Mouse (Mus musculus) kidney, postnatal 4 days (tissue): ENCODE measurements around the gene Racgap1.

Experiments used
- DNase-seq, 2 experiments: peaks; one replicate each; pipeline ENCODE4 v3.0.0; 2021; ENCODE audit warnings: mixed read lengths in 2 of 2

The Racgap1 gene

DNA sequence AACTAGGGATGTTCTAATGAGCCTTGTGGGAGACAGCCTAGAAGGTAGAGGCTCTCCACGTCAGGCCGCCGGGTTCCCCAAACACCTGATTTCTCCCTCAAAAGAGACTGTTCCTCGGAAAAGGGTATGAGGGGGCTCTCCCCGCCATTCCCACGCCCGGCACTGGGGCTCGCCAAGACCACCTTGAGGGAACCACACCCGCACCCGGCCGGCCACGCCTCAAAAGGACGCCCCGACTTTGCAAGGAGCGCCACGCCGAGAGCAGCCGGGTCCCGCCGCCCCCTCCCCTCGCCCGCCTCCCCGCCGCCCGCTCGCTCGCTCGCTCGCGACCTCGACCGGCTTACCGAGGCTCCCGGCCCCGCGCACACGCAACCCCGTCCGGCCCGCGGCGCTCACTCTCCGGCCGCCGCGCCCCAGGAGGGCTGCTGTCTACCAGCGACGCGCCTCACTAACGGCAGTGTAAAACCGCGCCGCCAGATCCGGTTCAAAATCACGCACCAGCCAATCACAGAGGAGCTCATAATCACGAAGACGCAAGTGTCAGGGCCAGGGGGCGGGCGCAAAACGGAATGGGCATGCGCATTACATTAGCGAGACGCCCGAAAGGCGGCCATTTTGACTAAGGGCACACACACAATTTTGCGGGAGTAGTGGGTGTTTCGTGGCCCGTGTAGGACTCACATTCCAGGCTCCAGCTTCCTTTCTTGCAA lies at the start of gene Racgap1:
Gene Racgap1 (minus strand): TSS at position 494 of the 710 bp plus-strand sequence.
- peak; percentile 98 for DNase-seq

DNA sequence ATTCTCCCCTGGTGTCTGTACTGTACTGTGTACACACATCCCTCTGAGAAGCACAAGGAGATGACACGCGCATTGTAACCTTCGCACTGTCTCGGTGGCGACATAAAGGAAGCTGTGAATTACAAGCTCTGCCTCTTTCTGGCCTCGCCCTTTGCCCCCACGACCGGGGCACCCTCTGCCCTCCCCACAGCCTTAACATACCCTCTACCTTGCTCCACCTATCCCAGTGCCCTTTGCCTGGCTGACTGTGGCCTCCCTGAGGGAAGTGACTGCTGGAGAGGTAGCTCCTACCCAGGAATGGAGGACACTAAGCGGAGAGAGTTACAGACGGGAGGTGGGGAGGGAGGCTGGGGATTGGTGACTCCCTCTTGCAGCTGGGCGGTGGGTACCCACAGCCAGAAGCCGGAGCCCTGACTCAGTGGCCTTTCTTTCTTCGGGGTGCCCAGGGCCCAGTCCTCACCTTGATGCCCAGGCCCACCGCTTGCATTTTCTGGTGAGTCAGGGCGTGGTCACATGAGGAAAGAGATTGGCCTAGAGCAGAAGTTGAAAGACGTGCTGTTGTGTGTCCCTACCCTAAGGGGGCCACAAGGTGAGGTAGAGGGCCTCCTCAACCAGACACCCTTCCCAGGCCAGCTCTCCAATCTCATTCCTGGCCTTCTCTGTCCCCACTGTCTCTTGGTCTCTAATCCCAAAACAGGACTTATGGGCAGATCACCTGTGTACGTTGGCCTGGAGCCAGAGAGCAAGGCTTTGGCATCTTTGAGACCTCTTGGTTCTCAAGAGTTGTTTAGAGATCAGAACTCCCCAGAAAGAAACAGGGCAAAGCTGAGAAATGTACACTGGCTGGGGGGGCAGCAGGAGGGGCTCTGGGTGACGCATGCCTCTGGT lies 49.0 kb upstream of the Racgap1 start:
- DNase-seq: no peak

DNA sequence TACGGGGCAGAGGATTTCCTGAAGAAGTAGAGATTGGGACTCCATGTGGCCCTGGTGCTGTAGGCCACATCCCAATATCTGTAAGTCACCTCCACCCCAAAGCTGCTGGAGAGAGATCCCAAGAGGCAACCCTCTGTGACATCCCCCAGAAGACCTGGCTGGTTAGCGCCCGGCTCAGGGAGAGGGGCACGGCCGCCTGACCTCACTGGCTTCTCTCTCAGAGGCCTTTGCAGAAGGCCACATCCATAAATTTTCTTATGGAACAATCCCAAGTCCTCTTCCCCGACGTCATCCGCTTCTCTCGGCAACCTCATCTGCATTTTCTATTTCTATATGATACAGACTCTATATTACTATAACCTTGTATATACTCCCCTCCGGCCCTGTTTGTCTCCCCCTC lies 48.3 kb upstream of the Racgap1 start:
- DNase-seq: no peak

DNA sequence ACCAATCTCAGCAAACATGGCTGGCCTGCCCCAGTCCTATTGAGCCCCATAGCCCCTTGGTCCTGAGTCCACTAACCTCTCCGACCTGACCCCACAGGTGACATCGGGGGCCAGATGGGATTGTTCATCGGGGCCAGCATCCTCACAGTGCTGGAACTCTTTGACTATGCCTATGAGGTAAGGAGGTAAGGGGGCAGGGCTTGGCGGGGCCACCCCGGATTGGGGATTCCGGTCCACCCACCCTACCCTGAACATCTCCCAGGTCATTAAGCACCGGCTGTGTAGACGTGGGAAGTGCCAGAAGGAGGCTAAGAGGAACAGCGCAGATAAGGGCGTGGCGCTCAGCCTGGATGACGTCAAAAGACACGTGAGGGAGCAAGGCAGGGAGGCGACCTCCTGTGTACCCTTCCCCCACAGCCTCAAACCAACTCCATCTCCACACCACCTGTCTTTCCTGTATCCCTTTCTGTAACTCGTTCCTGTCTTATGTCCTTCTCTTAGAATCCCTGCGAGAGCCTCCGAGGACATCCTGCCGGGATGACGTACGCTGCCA lies 47.2 kb upstream of the Racgap1 start:
- peak in 1 of 2 experiments; percentile 41 for DNase-seq

DNA sequence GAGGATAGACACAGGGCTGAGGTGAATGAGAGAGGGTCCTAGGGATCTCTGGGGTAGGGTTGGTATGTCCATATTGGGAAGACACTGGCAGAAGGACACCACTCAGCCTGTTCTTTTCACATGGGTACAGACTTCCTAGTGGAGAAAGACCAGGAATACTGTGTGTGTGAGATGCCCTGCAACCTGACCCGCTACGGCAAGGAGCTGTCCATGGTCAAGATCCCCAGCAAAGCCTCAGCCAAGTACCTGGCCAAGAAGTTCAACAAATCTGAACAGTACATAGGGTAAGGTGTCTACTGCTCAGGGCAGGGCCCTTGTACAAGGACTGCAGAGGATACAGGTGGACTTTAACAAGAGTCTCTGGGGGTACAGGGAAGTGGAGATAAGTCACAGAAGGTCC lies 45.9 kb upstream of the Racgap1 start:
- peak in 1 of 2 experiments; percentile 60 for DNase-seq

DNA sequence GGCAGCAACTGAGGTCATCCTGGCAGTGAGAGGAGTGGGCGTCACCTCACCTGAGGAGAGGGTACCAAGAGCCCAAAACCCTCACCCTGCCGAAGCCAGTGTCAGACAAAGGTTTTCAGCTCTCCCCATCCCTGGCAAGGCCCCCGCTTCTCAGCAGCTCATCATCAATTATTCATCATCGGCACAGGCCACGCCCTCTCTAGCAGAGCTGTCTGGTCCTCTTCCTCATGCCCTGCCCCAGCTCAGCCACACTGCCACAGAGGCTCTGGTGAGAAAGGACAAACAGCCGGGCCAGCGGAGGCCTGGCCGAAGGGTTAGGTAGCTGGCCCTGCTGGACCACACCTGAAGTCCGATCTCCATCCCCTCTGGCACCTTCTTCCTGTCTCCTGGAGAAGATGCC lies 40.5 kb upstream of the Racgap1 start:
- DNase-seq: no peak

DNA sequence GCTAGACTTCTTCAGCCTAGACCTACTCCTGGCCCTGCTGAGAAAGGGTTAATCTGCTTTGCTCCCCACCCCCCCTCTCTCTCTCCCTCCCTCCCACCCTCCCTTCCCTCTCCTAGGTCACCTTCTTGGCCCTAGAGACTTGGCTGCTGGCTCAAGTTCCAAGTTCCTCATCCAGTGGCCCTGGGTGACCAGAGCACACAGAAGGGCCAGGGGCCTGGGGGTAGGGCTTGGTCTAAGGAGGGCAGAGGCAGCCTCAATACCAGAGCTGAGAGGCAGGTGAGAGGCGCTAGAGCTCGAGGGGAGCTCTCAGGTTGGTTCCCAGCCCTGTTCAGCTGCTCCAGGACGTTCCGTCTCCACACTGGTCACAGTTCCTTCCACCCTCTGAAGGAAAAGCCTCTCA lies 39.5 kb upstream of the Racgap1 start:
- no peak for DNase-seq

DNA sequence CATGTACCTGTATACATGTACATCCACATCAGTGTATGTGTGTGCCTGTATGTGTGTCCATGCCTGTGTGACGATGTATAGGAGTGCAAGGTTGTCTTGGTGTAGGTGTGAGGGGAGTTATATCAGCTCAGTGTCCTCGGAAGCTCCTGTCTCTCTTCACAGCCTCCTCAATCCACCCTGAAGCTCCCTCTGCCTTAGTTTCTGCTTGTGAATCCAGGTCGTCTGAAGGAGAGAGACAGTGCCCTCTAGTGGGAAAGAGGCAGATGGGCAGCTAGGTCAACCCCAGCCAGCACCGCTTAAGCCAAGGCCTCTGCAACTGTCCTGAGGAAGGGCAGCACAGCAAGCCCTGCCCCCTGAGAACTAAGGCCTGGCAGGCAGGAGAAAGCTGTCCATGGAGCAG lies 37.3 kb upstream of the Racgap1 start:
- peak; percentile 67 to 77 for DNase-seq

DNA sequence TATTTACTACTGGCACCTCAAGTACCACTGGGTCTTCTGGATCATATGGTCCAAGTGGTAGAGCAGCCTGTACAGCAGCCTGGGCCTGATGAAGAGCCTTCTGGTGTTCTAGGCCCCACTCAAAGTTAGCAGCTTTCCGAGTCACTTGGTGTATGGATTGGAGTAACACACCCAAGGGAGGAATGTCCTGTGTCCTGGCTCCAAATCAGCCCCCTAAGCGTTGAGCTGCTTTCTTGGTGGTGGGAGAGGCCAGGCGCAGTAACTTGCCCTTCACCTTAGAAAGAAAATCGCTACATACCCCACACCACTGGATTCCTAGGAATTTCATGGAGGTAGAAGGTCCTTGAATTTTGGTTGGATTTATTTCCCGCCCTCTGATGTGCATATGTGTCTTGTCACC lies 32.7 kb upstream of the Racgap1 start:
- DNase-seq: no peak

DNA sequence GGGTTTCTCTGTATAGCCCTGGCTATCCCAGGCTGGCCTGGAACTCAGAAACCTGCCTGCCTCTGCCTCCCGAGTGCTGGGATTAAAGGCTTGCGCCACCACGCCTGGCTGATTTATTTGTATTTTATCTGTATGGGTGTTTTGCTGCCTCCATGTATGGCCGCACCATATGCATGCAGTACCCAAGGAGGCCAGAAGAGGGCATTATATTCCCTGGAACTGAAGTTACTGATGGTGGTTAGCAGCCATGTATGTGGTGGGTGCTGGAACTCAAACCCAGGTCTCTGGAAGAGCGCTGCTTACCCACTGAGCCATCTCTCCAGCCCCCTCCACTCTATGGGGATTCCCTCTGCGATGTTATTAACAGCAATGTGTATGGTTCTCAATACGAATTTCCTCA lies 31.4 kb upstream of the Racgap1 start:
- DNase-seq: peak in 1 of 2 experiments; percentile 14

DNA sequence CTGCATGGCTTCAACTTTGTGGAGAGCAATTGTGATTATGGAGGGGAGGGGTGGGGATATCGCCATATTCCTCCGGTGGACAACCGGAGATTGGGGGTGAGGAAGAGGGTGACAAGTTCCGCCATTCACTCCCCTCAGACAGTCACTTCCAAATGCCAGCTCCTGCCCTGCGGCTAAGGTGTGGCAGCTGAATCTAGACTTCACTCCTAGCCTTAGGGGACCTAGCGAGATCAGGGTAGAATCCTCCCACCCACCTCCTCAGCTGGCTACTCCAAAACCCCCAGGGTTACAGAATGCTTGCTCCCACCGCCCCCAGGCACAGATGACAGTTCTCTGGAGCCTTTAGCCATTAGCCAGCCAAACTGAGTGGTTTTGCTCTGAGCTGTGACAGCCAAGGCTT lies 27.6 kb upstream of the Racgap1 start:
- no peak for DNase-seq

DNA sequence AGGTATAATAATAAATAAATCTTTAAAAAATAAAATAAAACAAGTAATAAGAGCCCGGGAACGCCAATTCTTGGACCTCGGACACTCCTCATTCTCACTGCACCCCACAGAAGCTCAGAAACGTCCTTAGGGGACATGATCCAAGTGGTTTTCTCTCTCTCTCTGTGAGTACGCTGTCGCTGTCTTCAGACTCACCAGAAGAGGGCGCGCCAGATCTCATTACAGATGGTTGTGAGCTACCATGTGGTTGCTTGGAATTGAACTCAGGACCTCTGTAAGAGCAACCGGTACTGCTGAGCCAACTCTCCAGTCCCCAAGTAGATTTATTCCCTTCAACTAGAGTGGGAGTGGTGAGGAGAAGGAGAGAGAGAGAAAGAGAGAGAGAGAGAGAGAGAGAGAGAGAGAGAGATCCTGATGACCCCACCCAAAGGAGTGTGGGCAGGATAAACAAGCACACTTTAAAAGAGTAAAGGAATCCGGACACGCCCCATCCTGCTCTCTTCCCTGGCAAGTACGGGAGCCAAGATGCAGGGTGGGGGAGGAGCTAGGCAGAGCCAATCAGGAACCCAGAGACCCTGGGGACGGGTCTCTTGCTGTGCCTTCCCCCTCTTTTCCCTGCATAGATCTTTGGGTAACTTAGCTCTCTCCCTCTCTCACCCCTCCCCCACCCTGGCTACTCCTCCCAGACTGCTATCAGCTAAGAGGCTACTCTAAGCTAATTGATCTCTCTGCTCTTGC lies 26.8 kb upstream of the Racgap1 start:
- DNase-seq: peak; percentile 54 to 57

DNA sequence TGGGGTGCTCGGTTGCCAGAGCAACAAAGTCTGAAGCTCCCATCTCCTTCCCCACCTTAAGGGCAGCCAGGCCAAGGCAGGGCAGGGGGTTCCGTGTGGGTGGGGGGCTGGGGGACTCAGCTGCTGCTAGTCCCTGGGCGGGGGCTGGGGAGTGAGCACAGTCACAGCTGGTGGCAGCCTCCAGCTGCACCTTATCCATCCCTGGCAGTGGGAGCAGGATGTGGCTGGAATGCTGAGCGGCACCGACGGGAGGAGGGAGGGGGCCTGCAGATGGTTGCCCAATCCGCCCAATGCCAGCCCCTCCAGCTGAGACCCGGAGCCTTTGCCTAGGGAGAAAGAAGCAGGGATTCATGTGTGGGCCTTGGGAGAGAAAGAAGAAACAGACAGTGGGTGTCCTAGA lies 25.6 kb upstream of the Racgap1 start:
- no peak for DNase-seq

DNA sequence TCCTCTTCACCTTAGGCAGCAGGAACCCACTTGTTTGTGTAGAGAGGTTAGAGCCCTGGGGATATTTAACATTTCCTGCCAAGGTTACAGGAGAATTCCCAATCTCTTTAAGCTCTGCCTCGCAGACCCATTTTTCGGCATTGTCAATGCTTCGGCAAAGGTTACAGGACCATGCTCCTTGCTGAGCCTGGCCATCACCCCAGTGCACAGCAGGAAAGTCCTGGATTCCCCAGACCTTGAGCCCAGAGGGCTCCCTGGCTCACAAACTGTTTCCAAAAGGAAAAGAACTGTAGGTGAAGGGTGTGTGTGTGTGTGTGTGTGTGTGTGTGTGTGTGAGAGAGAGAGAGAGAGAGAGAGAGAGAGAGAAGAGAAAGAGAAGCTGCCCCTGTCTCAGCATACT lies 23.4 kb upstream of the Racgap1 start:
- DNase-seq: no peak

DNA sequence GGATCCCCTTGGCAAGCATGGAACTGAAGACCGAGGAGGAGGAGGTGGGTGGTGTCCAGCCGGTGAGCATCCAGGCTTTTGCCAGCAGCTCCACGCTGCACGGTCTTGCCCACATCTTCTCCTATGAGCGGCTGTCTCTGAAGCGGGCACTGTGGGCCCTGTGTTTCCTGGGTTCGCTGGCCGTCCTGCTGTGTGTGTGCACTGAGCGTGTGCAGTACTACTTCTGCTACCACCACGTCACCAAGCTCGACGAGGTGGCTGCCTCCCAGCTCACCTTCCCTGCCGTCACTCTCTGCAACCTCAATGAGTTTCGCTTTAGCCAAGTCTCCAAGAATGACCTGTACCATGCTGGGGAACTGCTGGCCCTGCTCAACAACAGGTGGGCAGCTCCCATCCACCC lies 20.3 kb upstream of the Racgap1 start:
- DNase-seq: no peak

DNA sequence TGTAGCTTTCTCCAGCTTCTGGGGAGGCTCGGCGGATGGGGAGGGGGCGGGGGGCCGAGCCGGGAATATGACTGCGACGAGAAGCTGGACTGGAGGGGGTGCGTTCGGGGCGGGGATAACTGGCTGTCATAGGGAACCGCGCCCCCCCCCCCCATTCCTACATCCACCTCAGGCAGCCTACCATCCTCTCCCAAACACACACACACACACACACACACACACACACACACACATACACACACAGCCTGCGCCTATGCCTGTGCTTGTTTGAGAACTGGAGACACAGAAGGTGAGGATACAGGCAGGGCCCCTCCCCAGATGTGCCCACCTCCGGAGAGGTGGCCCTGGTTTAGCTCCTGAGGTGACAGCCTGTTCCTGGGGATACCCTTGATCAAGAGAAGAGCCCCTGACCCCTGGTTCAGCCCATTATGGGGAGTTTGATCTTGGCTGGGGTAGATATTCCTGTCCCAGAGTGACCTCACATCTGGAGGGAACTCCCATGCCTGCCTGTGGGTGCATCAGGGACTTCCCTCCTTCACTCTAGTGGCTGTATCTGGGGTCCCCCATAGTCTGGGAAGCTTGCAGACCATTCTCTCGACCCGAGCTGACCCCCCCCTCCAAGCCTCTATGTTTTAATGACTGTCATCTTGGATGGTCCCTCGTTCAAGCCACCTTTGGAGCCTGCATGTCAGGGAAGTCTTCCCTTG lies 19.7 kb upstream of the Racgap1 start:
- DNase-seq: no peak

DNA sequence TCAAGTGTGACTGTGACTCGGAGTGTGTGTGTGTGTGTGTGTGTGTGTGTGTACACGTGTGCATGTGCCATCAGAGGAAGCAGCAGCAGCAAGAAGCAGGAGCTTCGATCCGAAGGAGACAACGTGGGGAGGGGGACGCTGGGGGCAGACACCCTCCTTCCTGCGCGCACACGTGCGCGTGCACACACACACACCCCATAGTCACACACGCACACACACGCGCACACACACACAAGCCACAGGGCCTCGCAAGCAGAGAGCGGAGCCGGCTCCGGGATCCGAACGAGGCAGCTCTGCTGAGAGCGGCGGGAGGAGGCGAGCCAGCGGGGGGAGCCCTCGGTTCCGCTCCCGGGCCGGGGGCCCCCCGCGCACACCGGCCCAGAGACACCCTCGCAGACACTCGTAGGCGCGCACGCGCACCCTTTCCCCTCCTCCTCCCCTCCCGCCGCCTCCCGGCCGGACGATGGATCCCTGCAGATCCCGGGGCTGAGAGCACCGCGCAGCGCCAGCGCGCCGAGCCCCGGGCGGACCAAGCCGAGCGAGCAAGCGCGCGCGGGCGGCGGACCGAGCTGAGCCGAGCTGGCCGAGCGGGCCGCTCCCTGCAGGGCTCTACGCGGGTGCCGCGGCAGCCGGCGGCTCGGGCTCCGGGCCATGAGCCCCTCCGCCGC lies 18.8 kb upstream of the Racgap1 start, which contains the start of gene Asic1:
Gene Asic1 (plus strand): TSS at position 215 of the 668 bp plus-strand sequence.
- peak; percentile 75 to 82 for DNase-seq

DNA sequence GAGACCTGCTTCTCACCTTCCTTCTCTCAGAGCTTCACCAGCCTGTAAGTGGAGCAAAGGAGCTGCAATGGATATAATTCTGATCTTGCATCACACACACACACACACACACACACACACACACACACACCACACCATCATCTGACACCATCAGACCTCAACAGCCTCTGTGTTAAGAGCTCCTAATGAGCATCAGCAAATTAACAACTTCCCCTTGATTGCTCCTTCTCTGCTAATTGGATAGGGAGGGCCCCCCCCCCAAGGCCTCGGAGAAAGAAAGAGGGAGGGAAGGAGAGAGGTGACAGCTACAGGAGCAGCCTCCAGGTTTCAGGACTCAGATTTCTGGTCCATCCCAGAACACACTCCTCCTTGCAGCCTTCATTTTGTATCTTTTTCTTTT lies 17.9 kb upstream of the Racgap1 start:
- no peak for DNase-seq

DNA sequence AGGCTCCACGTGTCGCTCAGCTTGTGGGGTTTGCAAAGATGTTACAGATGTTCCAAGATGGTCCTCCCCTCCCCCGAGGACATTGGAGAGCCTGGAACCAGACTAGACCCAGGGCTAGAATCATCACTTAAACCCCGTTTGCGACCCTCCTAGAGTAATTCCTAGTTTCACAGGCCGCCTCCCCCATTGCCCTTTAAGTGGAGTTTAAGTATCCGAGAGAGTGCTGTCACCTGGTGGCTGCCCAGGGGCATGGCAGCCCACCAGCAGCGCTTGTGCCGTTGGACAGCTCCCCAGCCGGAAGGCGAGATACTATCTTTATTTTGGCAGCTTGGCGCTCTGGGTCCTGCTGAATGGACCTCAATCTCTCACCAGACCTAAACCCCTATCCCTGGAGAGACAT lies 17.4 kb upstream of the Racgap1 start:
- DNase-seq: peak; percentile 86 to 90

DNA sequence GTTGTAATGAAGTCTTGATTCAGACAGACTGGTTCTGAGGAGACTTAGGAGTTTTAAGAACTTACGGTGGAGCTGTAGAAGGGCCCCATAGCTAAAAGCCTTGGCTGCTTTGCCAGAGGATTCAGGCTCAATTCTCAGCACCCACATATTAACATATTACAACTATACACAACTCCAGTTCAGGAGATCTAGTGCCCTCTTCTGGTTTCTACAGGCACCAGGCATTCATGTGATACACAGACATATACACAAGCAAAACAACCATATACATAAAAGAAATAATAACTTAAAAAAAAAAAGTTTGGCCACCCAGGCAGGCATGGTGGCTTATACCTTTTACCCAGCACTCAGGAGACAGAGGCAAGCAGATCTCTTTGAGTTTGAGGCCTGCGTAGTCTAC lies 16.1 kb upstream of the Racgap1 start:
- no peak for DNase-seq

DNA sequence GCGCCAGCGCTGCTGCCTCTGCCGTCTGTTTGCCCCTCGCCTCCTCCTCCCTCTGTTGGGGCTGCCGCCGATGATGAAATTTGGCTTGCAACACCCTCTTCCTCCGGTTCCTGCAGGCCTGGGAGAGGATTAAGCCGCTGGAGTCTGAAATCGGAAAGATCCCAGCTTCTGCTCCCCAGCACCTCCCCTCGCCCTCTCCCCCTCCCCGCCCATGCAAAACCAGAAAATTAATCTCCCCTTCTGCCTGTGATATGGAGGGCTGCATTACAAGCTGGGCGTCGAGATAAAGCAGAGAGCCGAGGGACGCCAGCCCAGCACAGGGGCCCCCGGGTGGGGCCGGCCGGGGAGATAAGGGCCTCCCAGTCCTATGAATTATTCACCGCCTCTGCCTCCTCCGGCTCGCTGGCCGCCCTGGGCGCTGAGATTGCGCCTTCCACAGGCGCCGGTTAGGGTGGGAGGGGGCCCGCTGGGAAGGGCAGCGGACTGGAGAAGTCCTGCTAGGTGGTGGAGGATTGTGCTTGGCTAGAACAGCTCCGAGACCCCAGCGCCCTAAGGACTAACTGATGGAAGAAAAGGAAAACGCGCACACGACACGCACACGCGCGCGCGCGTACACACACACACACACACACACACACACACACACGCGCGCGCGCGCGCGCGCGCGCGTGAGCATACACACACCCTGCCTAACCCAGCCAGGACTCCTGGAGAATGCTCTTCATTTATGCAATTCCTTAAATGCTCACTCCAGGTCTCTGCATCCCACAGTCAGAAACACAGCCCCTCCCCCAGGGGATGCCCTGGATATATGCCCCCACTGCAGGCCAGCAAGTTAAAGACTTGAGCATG lies 13.4 kb upstream of the Racgap1 start:
- DNase-seq: peak; percentile 54 to 66
